26 mouse cellular contexts compared by ENCODE assay signal in genomic region chr2:160981791-160982190, GRCm38 (mm10).
A peak's percentile ranks its signal among the peaks of the same experiment; 100 is the strongest.
DNase-seq lines count a peak whose midpoint lies in the region; ATAC-seq and TF ChIP-seq lines count a peak whose summit lies in the region.
"Had no signal": no experiment of that assay in that cellular context is flagged by ENCODE, and none has a peak within 500 bp of the region (broad histone marks: within the 10 kb centered on the region; RNA-seq: fewer than 3 reads in every experiment).

No protein-coding gene starts in this region.

- TF ChIP-seq CTCF in gastrocnemius, adult 2 months (IDR thresholded peaks at IDR 0.05): no peak
- no peak for TF ChIP-seq CTCF in heart, postnatal 0 days (IDR thresholded peaks at IDR 0.05; ENCODE audit: low read depth)

- no peak for TF ChIP-seq EP300 in heart, postnatal 0 days (IDR thresholded peaks at IDR 0.05; ENCODE audit: low read depth)

- peaks cover 26% of the 10 kb centered on the region for H3K4me1 ChIP-seq in heart, postnatal 0 days (ENCODE audit: control insufficient read depth, insufficient read depth)
- H3K4me1 ChIP-seq in midbrain, embryonic 14.5 days (ENCODE audit: control insufficient read depth, insufficient read depth, low read length): no peaks in the 10 kb centered on the region
- H3K4me1 ChIP-seq: embryonic facial prominence, embryonic 10.5 days; embryonic facial prominence, embryonic 12.5 days; forebrain, embryonic 10.5 days; forebrain, embryonic 12.5 days had no signal

- H3K27me3 ChIP-seq in heart, postnatal 0 days (ENCODE audit: control insufficient read depth, insufficient read depth, low read length): no peaks in the 10 kb centered on the region
- H3K27me3 ChIP-seq in midbrain, embryonic 14.5 days (ENCODE audit: control insufficient read depth, insufficient read depth, low read length): no peaks in the 10 kb centered on the region
- H3K27me3 ChIP-seq: CH12.LX; embryonic facial prominence, embryonic 12.5 days; forebrain, embryonic 12.5 days; Patski had no signal

- DNase-seq in gastrocnemius, adult 2 months: no peak
- DNase-seq in gastrocnemius, postnatal 25 days: no peak
- peak; percentile 24 for DNase-seq in heart, postnatal 0 days (ENCODE audit: low spot score)
- DNase-seq in heart, postnatal 4 days: no peak
- DNase-seq in urinary bladder, postnatal 14 days (ENCODE audit: low spot score): peak; percentile 35
- no peak for DNase-seq in urinary bladder, postnatal 25 days (ENCODE audit: low spot score)
- DNase-seq in midbrain, embryonic 14.5 days: no peak
- DNase-seq: adrenal gland, adult 8-10 months; adrenal gland, postnatal 14 days; adrenal gland, postnatal 36 days; B cell, adult 2 months; cerebellum, adult 11-12 months; cerebellum, adult 2 months; cerebellum, adult 9-10 months; cerebellum, postnatal 10 days; cerebellum, postnatal 25 days had no signal

- H3K36me3 ChIP-seq in heart, postnatal 0 days (replicated peaks; ENCODE audit: control insufficient read depth, insufficient read depth, low read length): peaks cover 72% of the 10 kb centered on the region
- peaks cover 85% of the 10 kb centered on the region for H3K36me3 ChIP-seq in midbrain, embryonic 14.5 days (ENCODE audit: control insufficient read depth, insufficient read depth, low read length)

- ATAC-seq in heart, postnatal 0 days (ENCODE audit: insufficient read depth, low read depth): peak; percentile 21; the same call in 1 of the 2 replicates
- ATAC-seq in midbrain, embryonic 14.5 days (ENCODE audit: low FRiP score, low TSS enrichment): no peak
- ATAC-seq: activated CD4-positive, CD25-positive, alpha-beta regulatory T cell, adult 4 months; CD4-positive, CD25-positive, alpha-beta regulatory T cell, adult 4 months; forebrain, embryonic 14.5 days had no signal

- H3K9ac ChIP-seq in heart, postnatal 0 days (replicated peaks; ENCODE audit: low read depth, low read length): peak overlapping the region; percentile 23
- no peak overlapping the region for H3K9ac ChIP-seq in midbrain, embryonic 14.5 days (replicated peaks; ENCODE audit: low read length)
- H3K9ac ChIP-seq: embryonic facial prominence, embryonic 12.5 days; forebrain, embryonic 12.5 days had no signal

- peak overlapping the region; percentile 26 for H3K4me2 ChIP-seq in heart, postnatal 0 days (ENCODE audit: low read depth, low read length)
- no peak overlapping the region for H3K4me2 ChIP-seq in midbrain, embryonic 14.5 days (ENCODE audit: low read length)
- H3K4me2 ChIP-seq: embryonic facial prominence, embryonic 12.5 days; forebrain, embryonic 12.5 days had no signal

- intact Hi-C loops in gastrocnemius, adult 2 months (cut with DNase I): no loop called here

- 69% methylated on average over 6 of the region's 6 CpGs for WGBS in heart, postnatal 0 days
- 95% methylated on average over 6 of the region's 6 CpGs for WGBS in midbrain, embryonic 14.5 days

- no peaks in the 10 kb centered on the region for H3K9me3 ChIP-seq in heart, postnatal 0 days (replicated peaks; ENCODE audit: control insufficient read depth, low read length)
- H3K9me3 ChIP-seq in midbrain, embryonic 14.5 days (ENCODE audit: control insufficient read depth, low read length): no peaks in the 10 kb centered on the region
- H3K9me3 ChIP-seq: embryonic facial prominence, embryonic 10.5 days; embryonic facial prominence, embryonic 12.5 days; forebrain, embryonic 10.5 days; forebrain, embryonic 12.5 days; G1E had no signal

- peak overlapping the region; percentile 43 for H3K4me3 ChIP-seq in gastrocnemius, adult 2 months
- peak overlapping the region; percentile 28 for H3K4me3 ChIP-seq in heart, postnatal 0 days (ENCODE audit: low read depth, low read length)
- H3K4me3 ChIP-seq in midbrain, embryonic 14.5 days (replicated peaks; ENCODE audit: low read depth, low read length): no peak overlapping the region
- H3K4me3 ChIP-seq: embryonic facial prominence, embryonic 10.5 days; embryonic facial prominence, embryonic 12.5 days; forebrain, embryonic 10.5 days; forebrain, embryonic 12.5 days had no signal

- peak overlapping the region; percentile 21 for H3K27ac ChIP-seq in gastrocnemius, adult 2 months
- peak overlapping the region; percentile 89 for H3K27ac ChIP-seq in heart, postnatal 0 days (ENCODE audit: low read depth)
- H3K27ac ChIP-seq in midbrain, embryonic 14.5 days (replicated peaks; ENCODE audit: low read depth, low read length): no peak overlapping the region
- H3K27ac ChIP-seq: embryonic facial prominence, embryonic 10.5 days; embryonic facial prominence, embryonic 12.5 days; forebrain, embryonic 10.5 days; forebrain, embryonic 12.5 days had no signal

Comparison
In these comparisons a context has a peak if more than half of its experiments do, and no peak if none do; other contexts are left out.
1. DNase-seq: peak in heart, postnatal 0 days (single experiment) and urinary bladder, postnatal 14 days (single experiment); none in gastrocnemius, adult 2 months (single experiment), gastrocnemius, postnatal 25 days (single experiment), heart, postnatal 4 days (single experiment), urinary bladder, postnatal 25 days (single experiment) and midbrain, embryonic 14.5 days (single experiment).